Mouse (Mus musculus) right cerebral cortex, postnatal 4 days (tissue): ENCODE measurements at regions not wholly inside any gene's neighbourhood (a gene's known extent, or its start where the extent isn't known, plus 50 kb on each side); places are given as distances from the start of the nearest gene placed in this dataset.

Source experiments
- DNase-seq: peaks from one replicate; pipeline ENCODE4 v3.0.0-alpha.2; 2022

- DNase-seq: peak; percentile 23
Measured at GRCm38 (mm10) chr9:46443191-46444095, 123.7 kb upstream of the 4931429L15Rik start.

DNA sequence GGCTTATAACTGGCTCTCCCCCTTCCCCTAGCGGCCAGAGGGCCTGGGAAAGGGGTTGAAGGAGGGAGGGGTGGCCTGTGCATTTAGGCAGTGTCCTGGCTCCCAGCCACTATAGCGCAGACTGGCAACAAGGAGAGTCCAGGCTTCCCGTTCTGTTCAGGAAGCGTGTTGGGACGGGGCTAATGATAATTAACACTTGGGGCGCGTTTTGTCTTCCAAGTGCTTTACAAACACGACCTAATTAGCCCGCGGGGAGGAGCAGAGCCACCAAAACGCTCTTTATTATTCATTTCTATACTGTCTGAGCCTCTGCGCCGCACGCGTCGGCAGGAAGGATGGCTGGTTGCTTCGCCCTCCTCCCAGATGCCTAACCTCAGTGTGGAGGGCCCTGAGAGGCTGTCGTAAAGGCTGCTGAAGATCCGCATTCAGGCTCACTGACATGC is 123.0 kb upstream of the 4931429L15Rik start:
- peak; percentile 31 for DNase-seq

DNA sequence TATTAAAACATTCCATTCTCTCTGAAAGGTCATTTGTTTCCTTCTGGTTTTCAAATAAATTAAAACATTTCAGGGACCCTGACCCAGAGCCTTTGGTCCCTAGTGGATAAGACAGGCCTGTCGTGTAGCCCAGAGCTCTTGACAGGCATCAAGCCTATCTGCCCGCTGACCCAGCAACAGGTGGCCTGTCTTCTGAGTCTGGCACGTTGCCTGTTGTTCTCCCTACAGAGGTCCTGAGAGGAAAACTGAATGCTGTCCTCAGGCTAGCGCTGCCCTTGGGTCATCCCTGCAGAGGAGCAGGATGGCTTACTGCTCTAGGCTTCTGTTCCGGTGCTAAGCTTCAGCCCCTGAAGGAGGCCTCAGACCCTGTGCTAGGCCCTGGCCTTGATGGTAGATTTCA is 120.4 kb upstream of the 4931429L15Rik start:
- no peak for DNase-seq

DNA sequence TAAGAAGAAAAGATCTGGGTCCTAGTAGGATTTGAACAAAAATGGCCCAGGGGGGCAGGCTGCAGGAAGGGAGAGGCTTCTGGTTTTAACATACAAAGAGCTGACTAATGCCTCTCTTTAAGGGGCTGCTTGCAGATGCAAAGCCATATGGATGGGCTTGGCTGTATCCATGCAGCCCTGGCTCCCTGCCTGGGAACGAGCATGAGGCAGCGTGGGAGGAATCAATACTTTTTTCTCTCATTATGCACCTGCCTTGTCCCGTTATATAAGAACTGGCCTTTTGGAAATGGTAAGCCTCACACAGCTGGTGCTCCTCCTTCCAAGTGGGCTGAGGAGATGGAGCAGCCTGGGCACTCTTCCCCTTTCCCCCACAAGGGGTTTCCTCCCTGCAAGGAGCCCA is 114.9 kb upstream of the 4931429L15Rik start:
- DNase-seq: peak; percentile 84

DNA sequence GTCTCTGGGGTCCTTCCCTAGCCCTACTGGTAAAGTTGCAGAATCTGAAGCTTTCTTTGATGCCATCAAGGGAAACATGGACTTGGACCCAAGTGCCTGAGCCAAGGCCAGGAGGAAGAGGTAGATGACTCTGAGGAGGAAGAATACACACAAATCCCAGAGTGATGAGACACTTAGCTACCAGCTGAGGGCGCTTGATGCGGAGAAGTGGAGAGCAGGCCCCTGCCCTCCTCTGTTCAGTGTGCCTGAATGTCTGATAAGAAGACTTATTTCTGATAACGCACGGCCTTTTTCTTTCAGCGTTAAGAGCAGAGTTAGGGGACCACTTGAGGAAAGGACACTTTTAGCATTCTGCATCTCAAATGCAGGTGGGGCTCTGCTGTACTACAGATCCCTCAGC is 113.9 kb upstream of the 4931429L15Rik start:
- no peak for DNase-seq

DNA sequence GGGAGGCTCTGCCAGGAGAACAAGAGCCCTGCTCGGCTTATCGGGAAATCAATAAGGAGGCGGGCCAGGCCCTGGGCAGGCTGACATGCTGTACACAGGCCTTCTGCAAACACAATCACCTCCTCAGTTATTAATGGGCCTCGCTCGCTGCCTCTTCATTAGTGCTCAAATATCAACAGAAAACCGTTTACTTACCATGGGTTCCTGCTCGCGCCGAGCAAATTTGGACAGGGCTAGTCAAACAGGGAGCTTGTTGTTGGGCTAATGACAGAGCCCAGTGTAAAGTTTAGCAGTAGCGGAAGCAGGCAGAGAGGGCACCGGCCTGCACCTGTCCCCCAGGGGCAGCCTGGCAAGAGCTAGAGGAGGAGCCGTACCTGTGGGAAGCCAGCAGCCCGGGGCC is 111.3 kb upstream of the 4931429L15Rik start:
- DNase-seq: no peak

GRCm38 (mm10) chr9:46423184-46423967 is 103.6 kb upstream of the 4931429L15Rik start:
- no peak for DNase-seq

DNA sequence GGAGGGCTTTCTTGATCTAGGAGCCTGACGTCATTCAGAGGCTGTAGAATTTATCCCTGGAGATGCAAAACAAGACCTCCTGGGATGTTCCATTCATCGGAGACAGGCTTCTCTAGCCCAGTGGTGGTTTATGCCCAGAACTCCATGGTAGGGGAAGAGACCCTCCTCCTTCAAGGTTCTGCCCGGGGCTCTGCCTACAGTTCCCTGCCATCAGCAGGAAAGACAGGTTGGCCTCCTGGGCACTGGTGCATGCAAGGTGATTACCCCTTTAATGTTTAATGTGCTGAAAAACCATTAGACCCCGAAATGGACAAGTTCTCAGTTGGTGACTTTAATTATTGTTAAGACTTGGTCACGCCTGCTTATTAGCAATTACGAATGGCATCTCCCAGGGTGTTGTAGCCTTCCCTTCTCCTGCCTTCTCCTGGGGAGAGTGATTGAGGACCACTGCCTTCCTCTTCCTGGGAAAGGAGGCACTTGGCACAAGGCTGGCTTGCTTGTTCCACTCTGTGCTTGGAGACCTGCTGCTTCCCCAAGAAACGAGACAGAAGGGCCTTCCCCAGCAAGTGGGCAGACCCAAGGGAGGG is 102.0 kb upstream of the 4931429L15Rik start:
- DNase-seq: no peak

GRCm38 (mm10) chr9:46411686-46412085 is 91.9 kb upstream of the 4931429L15Rik start:
- DNase-seq: no peak

DNA sequence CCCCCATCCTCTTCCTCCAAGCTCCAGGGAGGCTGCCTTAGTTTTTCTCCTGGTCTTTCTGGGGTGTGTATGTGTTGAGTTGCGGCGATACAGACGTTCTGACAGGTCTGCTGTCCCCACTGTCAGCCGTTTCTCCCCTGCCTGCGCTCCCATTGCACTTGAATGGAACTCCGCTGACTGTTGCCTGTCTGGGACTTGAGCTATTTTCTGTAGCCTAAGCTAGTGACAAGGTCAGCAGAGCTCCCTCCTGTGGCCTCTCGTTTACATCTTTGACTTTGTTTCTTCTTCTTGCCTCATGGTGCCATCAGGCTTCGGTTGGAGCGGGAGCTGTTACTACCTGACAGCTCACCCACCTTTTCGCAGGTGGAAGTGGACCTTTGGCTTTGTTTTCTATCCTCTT is 89.0 kb upstream of the 4931429L15Rik start:
- DNase-seq: no peak

DNA sequence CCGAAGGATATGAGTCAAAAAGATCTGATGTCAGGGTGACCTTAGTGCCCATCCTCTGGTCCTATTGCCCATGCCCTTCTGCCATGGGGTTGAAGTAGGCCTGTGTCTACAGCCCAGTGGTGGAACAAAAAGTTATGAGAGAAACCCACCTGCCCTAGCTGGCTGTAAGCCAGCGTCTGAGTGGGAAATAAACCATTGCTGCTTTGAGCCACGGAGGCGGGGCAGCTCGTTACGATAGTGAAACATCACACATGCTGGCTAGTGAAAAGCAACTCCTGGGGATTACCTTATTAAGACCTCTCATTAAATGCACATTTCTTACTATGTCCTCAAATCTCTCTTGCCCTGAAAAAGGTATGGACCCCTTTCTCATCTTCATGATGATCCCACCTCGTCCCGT is 86.8 kb upstream of the 4931429L15Rik start:
- no peak for DNase-seq

DNA sequence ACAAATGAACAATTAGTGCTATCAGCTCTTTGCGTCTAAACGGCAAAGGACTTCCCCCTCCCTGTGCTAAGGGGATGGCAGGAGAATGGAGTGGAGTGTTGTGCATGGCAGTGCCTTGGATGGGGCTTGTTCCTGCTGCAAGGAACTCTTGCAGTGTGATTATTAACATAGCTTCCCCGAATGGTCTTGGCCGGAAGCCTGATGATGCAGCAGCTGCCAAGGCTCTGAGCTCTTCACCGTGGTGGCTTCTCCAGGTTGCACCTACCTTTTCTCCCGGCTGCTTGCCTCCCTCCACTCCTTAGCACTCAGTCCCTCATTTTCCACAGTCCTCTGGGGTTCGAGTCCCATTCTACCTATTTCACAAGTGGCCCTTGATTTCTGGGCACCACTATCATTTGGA is 76.8 kb upstream of the 4931429L15Rik start:
- no peak for DNase-seq

- DNase-seq: no peak
Measured at GRCm38 (mm10) chr9:46395156-46395765, 75.5 kb upstream of the 4931429L15Rik start.

DNA sequence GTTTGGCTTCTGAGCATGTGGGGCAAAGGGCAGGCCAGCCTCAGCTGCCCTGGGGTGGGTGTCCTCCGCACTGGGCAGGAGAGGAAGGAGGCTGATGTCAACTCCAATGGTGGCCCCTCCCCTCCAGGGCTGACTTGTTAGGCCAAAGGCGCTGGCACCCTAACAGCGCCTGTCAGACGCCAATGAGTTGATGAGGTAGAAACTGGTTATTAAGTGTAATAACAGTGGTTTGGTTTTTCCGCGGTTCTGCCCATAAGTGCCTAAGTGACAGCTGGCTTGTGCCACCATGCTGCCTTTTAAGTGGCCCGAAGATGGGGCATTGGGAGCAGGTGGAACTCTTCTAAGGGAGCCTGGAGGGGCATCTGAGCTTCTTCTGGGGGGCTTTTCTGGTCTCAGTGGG is 74.5 kb upstream of the 4931429L15Rik start:
- no peak for DNase-seq

- DNase-seq: peak; percentile 77
Measured at GRCm38 (mm10) chr9:46392641-46393321, 73.0 kb upstream of the 4931429L15Rik start.

- DNase-seq: peak; percentile 43
Measured at GRCm38 (mm10) chr9:46389741-46390140, 70.0 kb upstream of the 4931429L15Rik start.

DNA sequence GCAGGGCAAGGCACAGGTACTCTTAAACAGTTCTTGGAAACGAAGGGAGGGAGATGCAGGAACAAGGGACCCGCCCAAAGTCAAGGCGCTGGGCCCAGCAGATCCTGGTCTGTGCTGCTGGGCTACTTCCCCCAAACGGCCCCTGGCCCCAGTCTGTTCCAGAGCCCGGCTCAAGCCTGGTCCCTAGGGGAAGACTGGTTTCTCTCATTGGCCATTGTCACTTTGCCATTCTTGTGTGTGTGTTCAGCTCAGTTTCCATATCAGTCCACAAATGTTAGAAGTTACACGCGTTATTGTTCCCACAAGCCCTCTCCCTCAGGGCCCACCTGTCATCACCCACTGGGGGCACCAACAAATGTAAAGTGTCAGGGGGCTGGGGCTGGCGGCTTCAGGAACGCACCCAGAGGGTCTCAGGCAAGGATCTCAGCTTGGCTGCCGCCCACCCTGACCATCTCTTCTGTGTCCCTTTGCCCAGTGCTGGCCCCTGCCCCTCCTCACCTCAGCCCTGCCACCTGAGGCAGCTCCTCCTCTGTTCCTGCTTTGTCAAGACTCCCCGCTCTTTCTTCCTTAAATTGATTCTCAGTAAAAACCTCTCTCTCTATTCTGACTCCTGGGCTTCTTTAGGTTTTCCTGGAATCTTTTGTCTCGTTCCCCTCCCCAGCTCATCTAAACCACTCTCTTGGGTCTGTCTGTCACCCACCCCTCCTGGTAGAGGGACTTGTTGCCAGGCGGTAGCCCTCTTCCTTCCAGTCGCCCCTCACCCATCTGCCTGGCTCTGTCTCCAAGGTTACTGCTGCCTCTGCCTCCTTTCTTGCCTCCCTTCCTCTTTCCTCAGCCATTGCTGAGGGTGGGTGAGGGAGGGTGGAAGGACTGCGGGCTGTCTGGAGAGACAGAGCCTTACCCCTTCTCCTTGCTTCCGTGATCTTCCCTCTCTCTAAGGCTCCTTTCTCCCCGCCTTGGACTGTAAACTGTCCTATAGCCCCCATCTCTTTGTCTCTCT is 69.2 kb upstream of the 4931429L15Rik start:
- peak; percentile 70 for DNase-seq

DNA sequence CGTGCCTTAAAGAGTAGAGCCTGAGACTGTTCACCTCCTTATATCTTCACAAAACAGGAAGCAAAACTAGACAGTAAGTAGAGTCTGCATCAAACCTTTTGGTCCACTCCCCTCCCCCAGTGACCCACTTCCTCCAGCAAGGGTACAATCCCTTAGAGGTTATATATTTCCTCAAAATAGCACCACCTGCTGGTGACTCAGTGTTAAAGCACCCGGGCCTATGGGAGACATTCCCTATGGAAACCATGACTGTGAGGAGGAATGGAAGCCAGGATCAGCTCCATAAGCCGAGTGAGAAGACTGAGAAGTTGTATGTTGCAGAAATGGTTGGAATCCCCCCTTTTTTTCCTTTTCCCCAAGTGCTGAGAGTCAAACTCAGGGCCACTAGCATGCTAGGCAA is 66.5 kb upstream of the 4931429L15Rik start:
- DNase-seq: no peak

DNA sequence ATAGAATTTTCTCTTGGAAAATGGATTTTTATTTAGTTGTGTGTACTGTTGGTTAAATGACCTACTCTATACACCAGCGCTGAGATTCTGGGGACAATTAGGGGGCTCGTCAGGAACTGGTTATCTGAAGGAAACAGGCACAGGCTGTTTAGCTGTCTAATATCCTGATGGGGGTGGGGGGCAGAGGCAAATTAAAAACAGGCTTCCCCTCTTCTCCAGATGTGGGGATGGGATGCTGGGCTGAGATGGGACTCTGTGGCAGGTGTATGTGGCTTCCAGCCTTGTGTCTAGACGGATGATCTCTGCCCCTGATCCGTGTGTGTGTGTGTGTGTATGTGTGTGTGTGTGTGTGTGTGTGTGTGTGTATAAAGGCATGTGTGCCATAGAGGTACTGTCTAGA is 61.6 kb upstream of the 4931429L15Rik start:
- no peak for DNase-seq

GRCm38 (mm10) chr9:46379453-46379852 is 59.7 kb upstream of the 4931429L15Rik start:
- no peak for DNase-seq

- no peak for DNase-seq
Measured at GRCm38 (mm10) chr9:46378339-46378738, 58.6 kb upstream of the 4931429L15Rik start.
